Mouse (Mus musculus) spleen, adult 2 months (tissue): ENCODE data around the gene Sh3bgrl. TPM values are rescaled to one million over a fixed set of nuclear protein-coding genes. Genes with fewer than 3 reads are reported as not detected.
"Not testable (repeated sequence)": the region's sequence is repeated elsewhere in the genome, so short reads cannot be mapped to it uniquely, and the experiment has no call there.

Source experiments
- DNase-seq, 2 experiments: peaks; one replicate each; pipeline versions ENCODE4 v3.0.0 to v3.0.0-alpha.2; 2012 to 2021; ENCODE audit warnings: low spot score in 2 of 2, low read depth in 1 of 2
- H3K27ac ChIP-seq: fragments of 200-500 bp; 2 replicates; pipeline ENCODE4 v1.5.1; 2012; ENCODE audit warnings: low read length, inconsistent platforms; ENCODE audit not compliant: insufficient read depth
- H3K27me3 ChIP-seq: fragments of 200-500 bp; 2 replicates; pipeline ENCODE4 v1.6.1; 2012; ENCODE audit warnings: mild to moderate bottlenecking, moderate library complexity, low read length, inconsistent platforms; ENCODE audit not compliant: control insufficient read depth, insufficient read depth
- H3K36me3 ChIP-seq: fragments of 200-500 bp; 2 replicates; pipeline ENCODE4 v1.6.1; 2012; ENCODE audit warnings: mild to moderate bottlenecking, low read length, inconsistent platforms; ENCODE audit not compliant: control insufficient read depth, insufficient read depth
- H3K4me1 ChIP-seq: fragments of 200-500 bp; 2 replicates; pipeline ENCODE4 v1.6.1; 2011; ENCODE audit warnings: inconsistent platforms; ENCODE audit not compliant: control insufficient read depth, insufficient read depth, insufficient read length
- H3K4me3 ChIP-seq: fragments of 200-500 bp; 2 replicates; pipeline ENCODE4 v1.5.1; 2011; ENCODE audit warnings: mild to moderate bottlenecking, inconsistent platforms; ENCODE audit not compliant: insufficient read depth, insufficient read length; ENCODE audit errors: extremely low read depth
- CTCF ChIP-seq: fragments of 200-500 bp; IDR thresholded peaks from 2 replicates; pipeline ENCODE4 v1.5.1; 2011; ENCODE audit warnings: mild to moderate bottlenecking, inconsistent platforms; ENCODE audit not compliant: insufficient read depth, insufficient read length, insufficient replicate concordance; ENCODE audit errors: extremely low read depth
- POLR2A ChIP-seq: fragments of 200-500 bp; IDR thresholded peaks from 2 replicates; pipeline ENCODE4 v1.6.1; 2011; ENCODE audit warnings: low read depth, low read length, inconsistent platforms
- WGBS: fragments of 180-500 bp; shearing (Covaris S2); methylation state at CpG from one replicate; pipeline ENCODE4 v1.1.7; 2018; 5-methylcytosine and 5-hydroxymethylcytosine counted together
- polyA plus RNA-seq: library from polyadenylated mRNA; depleted of rRNA; stranded (reverse); fragments of >200 nt; gene quantifications from 2 replicates; pipeline ENCODE4 v1.2.3, GENCODE M21; 2012; rRNA removed

The Sh3bgrl gene
- polyA plus RNA-seq, result 3.8 and 4.1 TPM in 2 replicates

- 23% methylated on average over 26 of the region's 26 CpGs for WGBS
- no peaks in the 10 kb centered on the region for H3K36me3 ChIP-seq
- peaks cover 1% of the 10 kb centered on the region for H3K4me1 ChIP-seq
- peak; percentile 37 to 46 for DNase-seq
- TF ChIP-seq CTCF (no peak), POLR2A (peak; percentile 32; the same call in 1 of the 2 replicates)
- H3K4me3 ChIP-seq, result peak within 1 kb of the TSS; percentile 85
- peak within 1 kb of the TSS; percentile 71 for H3K27ac ChIP-seq
- no peaks in the 10 kb centered on the region for H3K27me3 ChIP-seq
These were observed at the start of gene Sh3bgrl for GRCm38 (mm10) chrX:109095245-109096242. Gene Sh3bgrl (plus strand): TSS chrX:109095365.

DNA sequence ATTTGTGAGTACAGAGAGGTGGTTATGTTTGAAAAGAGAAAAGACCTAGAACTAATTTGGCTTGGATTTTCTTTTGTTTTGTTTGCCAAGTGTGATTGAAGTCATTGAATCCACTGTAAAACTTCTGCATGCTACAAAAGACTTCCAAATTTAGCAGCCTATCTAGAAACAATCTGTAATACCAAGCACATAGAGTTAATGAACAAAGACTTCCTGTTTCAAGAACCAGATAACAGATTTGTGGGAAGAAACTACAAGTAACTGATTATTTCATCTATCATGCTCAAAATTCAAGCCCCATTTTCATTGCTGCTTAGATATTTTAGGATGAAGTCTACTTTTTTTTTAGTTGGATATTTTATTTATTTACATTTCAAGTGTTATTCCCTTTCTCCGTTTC lies 47.4 kb upstream of the Sh3bgrl start:
- H3K4me3 ChIP-seq, result no peak overlapping the region
- H3K27ac ChIP-seq, result no peak overlapping the region
- TF ChIP-seq POLR2A, result no peak
- WGBS, result 71% methylated on average over 1 of the region's 1 CpGs
- H3K36me3 ChIP-seq, result no peaks in the 10 kb centered on the region
- H3K27me3 ChIP-seq, result no peaks in the 10 kb centered on the region
- no peaks in the 10 kb centered on the region for H3K4me1 ChIP-seq
- DNase-seq, result no peak

- WGBS, result 78% methylated on average over 3 of the region's 3 CpGs
- Histone ChIP-seq H3K4me1 (no peaks in the 10 kb centered on the region), H3K36me3 (no peaks in the 10 kb centered on the region), H3K27me3 (no peaks in the 10 kb centered on the region), H3K4me3 (no peak overlapping the region), H3K27ac (no peak overlapping the region)
- TF ChIP-seq POLR2A, result no peak
- no peak for TF ChIP-seq CTCF
- DNase-seq, result no peak
These were observed 23.4 kb upstream of the Sh3bgrl start for GRCm38 (mm10) chrX:109071719-109072118.

GRCm38 (mm10) chrX:109075716-109076115 lies 19.4 kb upstream of the Sh3bgrl start:
- no peak for DNase-seq
- no peak overlapping the region for H3K4me3 ChIP-seq
- H3K27me3 ChIP-seq, result no peaks in the 10 kb centered on the region
- H3K36me3 ChIP-seq, result no peaks in the 10 kb centered on the region
- H3K27ac ChIP-seq, result no peak overlapping the region
- TF ChIP-seq CTCF (no peak), POLR2A (no peak)
- 64% methylated on average over 1 of the region's 1 CpGs for WGBS
- no peaks in the 10 kb centered on the region for H3K4me1 ChIP-seq

DNA sequence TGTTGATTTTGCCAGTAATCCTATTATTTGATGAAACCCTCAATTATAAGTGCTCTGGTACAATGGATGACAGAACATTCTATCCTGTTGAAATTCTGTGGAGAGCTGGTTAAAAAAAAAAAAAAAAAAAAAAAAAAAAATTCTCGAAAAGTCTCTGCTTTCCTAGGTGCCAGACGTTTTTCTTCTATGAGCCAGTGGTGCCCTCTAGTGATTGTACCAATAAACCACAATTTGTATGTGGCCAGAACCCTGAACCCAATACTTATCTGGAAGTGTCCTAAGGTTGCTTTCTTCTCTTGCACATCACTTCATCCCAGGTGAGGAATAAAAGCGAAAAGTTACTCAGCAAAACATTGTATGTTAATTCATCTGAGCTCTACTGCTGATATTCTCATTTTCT lies 18.8 kb upstream of the Sh3bgrl start:
- peak in 1 of 2 experiments; percentile 10 for DNase-seq
- Histone ChIP-seq H3K36me3 (no peaks in the 10 kb centered on the region), H3K4me3 (no peak overlapping the region), H3K27ac (no peak overlapping the region), H3K4me1 (no peaks in the 10 kb centered on the region), H3K27me3 (no peaks in the 10 kb centered on the region)
- WGBS, result 25% methylated on average over 3 of the region's 3 CpGs
- TF ChIP-seq POLR2A, result no peak
- TF ChIP-seq CTCF, result no peak

DNA sequence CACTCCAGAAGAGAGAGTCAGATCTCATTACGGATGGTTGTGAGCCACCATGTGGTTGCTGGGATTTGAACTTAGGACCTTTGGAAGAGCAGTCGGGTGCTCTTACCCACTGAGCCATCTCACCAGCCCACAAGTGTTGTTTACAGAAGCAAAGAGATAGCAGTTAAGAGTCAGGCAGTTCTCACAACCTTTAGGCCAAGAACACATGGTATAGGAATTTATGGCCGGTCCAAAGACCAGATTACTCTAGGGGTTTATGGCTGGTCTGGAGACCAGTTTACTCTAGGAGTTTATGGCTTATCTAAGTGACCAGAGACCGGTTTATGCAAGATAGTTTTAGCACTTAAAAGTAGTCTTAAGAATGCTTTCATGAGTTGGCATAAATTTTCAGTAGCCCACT lies 15.8 kb upstream of the Sh3bgrl start:
- WGBS, result 83% methylated on average over 4 of the region's 4 CpGs
- not testable (repeated sequence) for H3K27me3 ChIP-seq, H3K4me3 ChIP-seq, H3K27ac ChIP-seq, H3K4me1 ChIP-seq, H3K36me3 ChIP-seq, DNase-seq

GRCm38 (mm10) chrX:109087073-109087472 lies 8.1 kb upstream of the Sh3bgrl start:
- TF ChIP-seq POLR2A (no peak), CTCF (no peak)
- H3K27ac ChIP-seq, result no peak overlapping the region
- DNase-seq, result no peak
- no peak overlapping the region for H3K4me3 ChIP-seq
- no peaks in the 10 kb centered on the region for H3K4me1 ChIP-seq
- no peaks in the 10 kb centered on the region for H3K36me3 ChIP-seq
- H3K27me3 ChIP-seq, result no peaks in the 10 kb centered on the region
